20 mouse cellular contexts compared by ENCODE assay signal in genomic region chr9:61620786-61621185, GRCm38 (mm10).
DNase-seq lines count a peak whose midpoint lies in the region; ATAC-seq lines count a peak whose summit lies in the region.
"Had no signal": no experiment of that assay in that cellular context is flagged by ENCODE, and none has a peak within 500 bp of the region (broad histone marks: within the 10 kb centered on the region; RNA-seq: fewer than 3 reads in every experiment).

No protein-coding gene starts in this region.

- H3K9me3 ChIP-seq in midbrain, embryonic 10.5 days (replicated peaks): no peaks in the 10 kb centered on the region
- no peaks in the 10 kb centered on the region for H3K9me3 ChIP-seq in midbrain, embryonic 15.5 days

- no peak overlapping the region for H3K4me2 ChIP-seq in midbrain, embryonic 15.5 days

- H3K9ac ChIP-seq in midbrain, embryonic 15.5 days: no peak overlapping the region

- H3K27ac ChIP-seq in midbrain, embryonic 10.5 days (replicated peaks): 0 out of 2 replicates have a peak overlapping the region, but pooled peaks have one; percentile 17
- no peak overlapping the region for H3K27ac ChIP-seq in midbrain, embryonic 15.5 days
- H3K27ac ChIP-seq: layer of hippocampus, adult 2 months had no signal

- H3K27me3 ChIP-seq in midbrain, embryonic 10.5 days (ENCODE audit: low read depth, poor library complexity, severe bottlenecking): peaks cover 35% of the 10 kb centered on the region
- no peaks in the 10 kb centered on the region; the same call in 1 of the 2 replicates for H3K27me3 ChIP-seq in midbrain, embryonic 15.5 days (replicated peaks)
- H3K27me3 ChIP-seq: Patski had no signal

- DNase-seq in cerebellum, postnatal 10 days: peak; percentile 32
- DNase-seq in midbrain, embryonic 10.5 days (ENCODE audit: low spot score): no peak
- peak; percentile 21 to 60 for DNase-seq in frontal cortex, adult 2 months (ENCODE audit: extremely low spot score in 1 of 2, low spot score in 1 of 2)
- DNase-seq in telencephalon, adult 2 months (ENCODE audit: low read depth, low spot score): peak; percentile 61
- no peak for DNase-seq in thymus, postnatal 36 days
- DNase-seq in embryo, embryonic 10 days (ENCODE audit: low spot score): no peak
- DNase-seq: adrenal gland, adult 8-10 months; cerebellum, adult 11 months; gastrocnemius, postnatal 36 days; kidney, adult 8-10 months; kidney, postnatal 14 days; layer of hippocampus, postnatal 36 days; liver; lung, postnatal 10 days; retina, postnatal 1 day had no signal

- H3K4me1 ChIP-seq in midbrain, embryonic 10.5 days: peaks cover 59% of the 10 kb centered on the region
- peaks cover 36% of the 10 kb centered on the region for H3K4me1 ChIP-seq in midbrain, embryonic 15.5 days

- no peak for ATAC-seq in cerebellum, adult (ENCODE audit: insufficient number of reproducible peaks, low FRiP score, low TSS enrichment)
- no peak for ATAC-seq in midbrain, embryonic 15.5 days (replicated peaks)
- ATAC-seq: Patski had no signal

- H3K36me3 ChIP-seq in midbrain, embryonic 10.5 days: no peaks in the 10 kb centered on the region
- H3K36me3 ChIP-seq in midbrain, embryonic 15.5 days (replicated peaks): no peaks in the 10 kb centered on the region

- 66% methylated on average over 2 of the region's 2 CpGs for WGBS in midbrain, embryonic 10.5 days
- WGBS in midbrain, embryonic 15.5 days: 70% methylated on average over 2 of the region's 2 CpGs

- no peak overlapping the region for H3K4me3 ChIP-seq in midbrain, embryonic 10.5 days
- no peak overlapping the region for H3K4me3 ChIP-seq in midbrain, embryonic 15.5 days
- H3K4me3 ChIP-seq: layer of hippocampus, adult 2 months; megakaryocyte, embryonic 14.5 days had no signal

Comparison
In these comparisons a context has a peak if more than half of its experiments do, and no peak if none do; other contexts are left out.
1. DNase-seq: peak in cerebellum, postnatal 10 days (2 of 2), frontal cortex, adult 2 months (2 of 2) and telencephalon, adult 2 months (single experiment); none in midbrain, embryonic 10.5 days (single experiment), thymus, postnatal 36 days (0 of 2) and embryo, embryonic 10 days (single experiment).